Mouse (Mus musculus) heart, adult 2 months (tissue): ENCODE measurements around the gene Faap20. TPM values are rescaled to one million over a fixed set of nuclear protein-coding genes. Genes with fewer than 3 reads are reported as not detected.
A peak's percentile ranks its signal among the peaks of the same experiment; 100 is the strongest.

Experiments
- DNase-seq, 2 experiments: peaks; one replicate each; pipeline ENCODE4 v3.0.0; 2021
- H3K27ac ChIP-seq: fragments of 200-600 bp; 2 replicates; pipeline ENCODE4 v1.8.1; 2022
- H3K27me3 ChIP-seq: fragments of 200-500 bp; 2 replicates; pipeline ENCODE4 v1.6.1; 2012; ENCODE audit warnings: mild to moderate bottlenecking, low read length, inconsistent platforms, mixed read lengths; ENCODE audit not compliant: control insufficient read depth, insufficient read depth
- H3K36me3 ChIP-seq: fragments of 200-500 bp; 2 replicates; pipeline ENCODE4 v1.6.1; 2012; ENCODE audit warnings: low read length, inconsistent platforms; ENCODE audit not compliant: control insufficient read depth, insufficient read depth
- H3K4me1 ChIP-seq: fragments of 200-500 bp; 2 replicates; pipeline ENCODE4 v1.6.1; 2011; ENCODE audit warnings: low read length; ENCODE audit not compliant: control insufficient read depth, insufficient read depth
- H3K4me3 ChIP-seq: fragments of 200-600 bp; 2 replicates; pipeline ENCODE4 v1.8.1; 2022
- H3K79me2 ChIP-seq: fragments of 200-500 bp; replicated peaks from 2 replicates; pipeline ENCODE4 v1.6.1; 2012; ENCODE audit warnings: mild to moderate bottlenecking, inconsistent platforms, low read length, moderate library complexity, mixed read lengths; ENCODE audit not compliant: control insufficient read depth, insufficient read depth
- H3K9ac ChIP-seq: fragments of 200-500 bp; 2 replicates; pipeline ENCODE4 v1.6.1; 2012; ENCODE audit warnings: low read depth, mild to moderate bottlenecking, control low read depth, inconsistent platforms, low read length, mixed read lengths
- CTCF ChIP-seq: fragments of 200-600 bp; IDR thresholded peaks from 2 replicates; pipeline ENCODE4 v1.8.1; 2022; ENCODE audit warnings: antibody characterized with exemption, mild to moderate bottlenecking, moderate library complexity
- EP300 ChIP-seq: fragments of 200-500 bp; IDR thresholded peaks from 2 replicates; pipeline ENCODE4 v1.6.1; 2011; ENCODE audit warnings: low read depth, low read length, control low read depth; ENCODE audit not compliant: insufficient read depth
- POLR2A ChIP-seq: fragments of 200-500 bp; IDR thresholded peaks from 2 replicates; pipeline ENCODE4 v1.6.1; 2011; ENCODE audit warnings: mild to moderate bottlenecking, low read depth, low read length, control low read depth; ENCODE audit not compliant: insufficient read depth
- WGBS: fragments of 180-500 bp; shearing (Covaris S2); methylation state at CpG from one replicate; pipeline ENCODE4 v1.1.7; 2018; 5-methylcytosine and 5-hydroxymethylcytosine counted together
- intact Hi-C: fragments of 180-260 bp; cut with DNase I; formaldehyde crosslinking; loops from one replicate; pipeline ENCODE4 v1.15.1; 2025
- polyA plus RNA-seq: library from polyadenylated mRNA; depleted of rRNA; stranded (reverse); fragments of >200 nt; gene quantifications from 2 replicates; pipeline ENCODE4 v1.2.3, GENCODE M21; 2012
- total RNA-seq, 2 experiments: library from RNA; stranded (reverse); gene quantifications; 2 replicates each; pipeline ENCODE4 v1.2.3; 2021

Faap20 gene
- total and polyA plus RNA-seq, 3 experiments, result 14.4 to 26.7 (median 16.7) TPM

GRCm38 (mm10) chr4:155239494-155239893 is 10.1 kb upstream of the Faap20 start:
- TF ChIP-seq POLR2A, result no peak
- TF ChIP-seq EP300, result no peak
- TF ChIP-seq CTCF, result no peak
- no peak for DNase-seq
- H3K27ac ChIP-seq, result no peak overlapping the region
- no peaks in the 10 kb centered on the region for H3K27me3 ChIP-seq
- H3K4me1 ChIP-seq, result peaks cover 19% of the 10 kb centered on the region
- WGBS, result 56% methylated on average over 6 of the region's 6 CpGs
- H3K4me3 ChIP-seq, result no peak overlapping the region
- no peaks in the 10 kb centered on the region; the same call in 1 of the 2 replicates for H3K36me3 ChIP-seq
- no peaks in the 10 kb centered on the region for H3K79me2 ChIP-seq
- H3K9ac ChIP-seq, result no peak overlapping the region
- intact Hi-C loops, result no loop called here

GRCm38 (mm10) chr4:155241789-155242188 is 7.8 kb upstream of the Faap20 start:
- Histone ChIP-seq H3K27me3 (no peaks in the 10 kb centered on the region), H3K9ac (no peak overlapping the region), H3K36me3 (no peaks in the 10 kb centered on the region), H3K79me2 (no peaks in the 10 kb centered on the region), H3K4me3 (no peak overlapping the region), H3K27ac (no peak overlapping the region), H3K4me1 (peaks cover 10% of the 10 kb centered on the region)
- no peak for DNase-seq
- WGBS, result 63% methylated on average over 9 of the region's 9 CpGs
- TF ChIP-seq POLR2A (no peak), EP300 (no peak), CTCF (no peak)
- intact Hi-C loops, result no loop called here

- peak in 1 of 2 experiments; percentile 35 for DNase-seq
- no peak overlapping the region for H3K27ac ChIP-seq
- intact Hi-C loops, result no loop called here
- TF ChIP-seq POLR2A (no peak), EP300 (no peak), CTCF (no peak)
- H3K36me3 ChIP-seq, result no peaks in the 10 kb centered on the region
- no peak overlapping the region for H3K4me3 ChIP-seq
- no peaks in the 10 kb centered on the region for H3K79me2 ChIP-seq
- no peaks in the 10 kb centered on the region for H3K27me3 ChIP-seq
- WGBS, result 73% methylated on average over 5 of the region's 5 CpGs
- H3K9ac ChIP-seq, result no peak overlapping the region
- peaks cover 10% of the 10 kb centered on the region for H3K4me1 ChIP-seq
Observed at GRCm38 (mm10) chr4:155242292-155242691, 7.3 kb upstream of the Faap20 start.

- intact Hi-C loops, result no loop called here
- 87% methylated on average over 12 of the region's 12 CpGs for WGBS
Observed at GRCm38 (mm10) chr4:155243233-155243632, 6.4 kb upstream of the Faap20 start.

GRCm38 (mm10) chr4:155245770-155246492 is 3.7 kb upstream of the Faap20 start:
- WGBS, result 74% methylated on average over 6 of the region's 6 CpGs
- Histone ChIP-seq H3K27ac (no peak overlapping the region), H3K4me3 (no peak overlapping the region), H3K9ac (no peak overlapping the region), H3K79me2 (no peaks in the 10 kb centered on the region), H3K36me3 (no peaks in the 10 kb centered on the region), H3K27me3 (no peaks in the 10 kb centered on the region), H3K4me1 (peaks cover 5% of the 10 kb centered on the region; the same call in 1 of the 2 replicates)
- intact Hi-C loops, result loop anchor here (5.0 kb wide), 1 partner anchor 94 kb away; no protein-coding TSS in a partner anchor
- no peak for DNase-seq
- TF ChIP-seq EP300 (no peak), CTCF (no peak), POLR2A (no peak)

More at GRCm38 (mm10) chr4:155243233-155243632, 6.4 kb upstream of the Faap20 start:
- H3K27ac ChIP-seq, result no peak overlapping the region
- no peaks in the 10 kb centered on the region for H3K79me2 ChIP-seq
- no peaks in the 10 kb centered on the region for H3K36me3 ChIP-seq
- DNase-seq, result no peak
- H3K4me3 ChIP-seq, result no peak overlapping the region
- H3K4me1 ChIP-seq, result peaks cover 5% of the 10 kb centered on the region
- H3K9ac ChIP-seq, result no peak overlapping the region
- H3K27me3 ChIP-seq, result no peaks in the 10 kb centered on the region
- TF ChIP-seq CTCF, result no peak
- no peak for TF ChIP-seq EP300
- TF ChIP-seq POLR2A, result no peak

GRCm38 (mm10) chr4:155246691-155247105 is 2.9 kb upstream of the Faap20 start:
- 87% methylated on average over 12 of the region's 12 CpGs for WGBS
- Histone ChIP-seq H3K9ac (no peak overlapping the region), H3K36me3 (no peaks in the 10 kb centered on the region), H3K27me3 (no peaks in the 10 kb centered on the region), H3K4me1 (peaks cover 5% of the 10 kb centered on the region; the same call in 1 of the 2 replicates), H3K27ac (no peak overlapping the region), H3K79me2 (no peaks in the 10 kb centered on the region), H3K4me3 (no peak overlapping the region)
- no peak for TF ChIP-seq POLR2A
- no peak for TF ChIP-seq EP300
- peak in 1 of 2 experiments; percentile 24 for DNase-seq
- intact Hi-C loops, result loop anchor here (5.0 kb wide), 1 partner anchor 94 kb away; no protein-coding TSS in a partner anchor
